Mouse (Mus musculus) fat pad, adult 2 months (tissue): ENCODE results near the gene Entpd1.

Experiments
- DNase-seq: peaks from one replicate; pipeline ENCODE4 v3.0.0-alpha.2; 2011; ENCODE audit warnings: low read depth, low spot score; ENCODE audit errors: extremely low read depth

The Entpd1 gene

GRCm38 (mm10) chr19:40625935-40626334 lies 13.8 kb downstream of the Entpd1 start:
- DNase-seq, result no peak

GRCm38 (mm10) chr19:40628950-40629349 lies 16.8 kb downstream of the Entpd1 start:
- DNase-seq, result no peak

DNA sequence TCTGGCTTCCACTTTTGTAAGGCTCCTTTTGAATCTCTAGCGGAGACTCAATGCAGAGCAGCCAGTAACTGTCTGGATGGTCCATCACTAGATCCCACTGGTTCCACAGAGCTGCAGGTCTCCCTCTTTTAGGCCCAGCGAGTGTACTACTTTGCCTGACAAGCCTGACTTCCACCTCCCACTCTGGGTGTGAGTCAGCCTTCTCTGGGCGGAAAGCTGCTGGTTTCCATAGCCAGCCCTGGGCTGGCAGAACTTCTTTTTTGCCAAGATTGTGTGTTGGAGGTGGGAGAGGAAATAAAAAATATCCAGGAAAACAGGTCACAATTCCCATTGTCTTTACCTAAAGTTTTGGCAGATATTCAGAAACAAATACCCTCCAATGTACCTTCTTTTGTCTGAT lies 17.9 kb downstream of the Entpd1 start:
- DNase-seq, result no peak

DNA sequence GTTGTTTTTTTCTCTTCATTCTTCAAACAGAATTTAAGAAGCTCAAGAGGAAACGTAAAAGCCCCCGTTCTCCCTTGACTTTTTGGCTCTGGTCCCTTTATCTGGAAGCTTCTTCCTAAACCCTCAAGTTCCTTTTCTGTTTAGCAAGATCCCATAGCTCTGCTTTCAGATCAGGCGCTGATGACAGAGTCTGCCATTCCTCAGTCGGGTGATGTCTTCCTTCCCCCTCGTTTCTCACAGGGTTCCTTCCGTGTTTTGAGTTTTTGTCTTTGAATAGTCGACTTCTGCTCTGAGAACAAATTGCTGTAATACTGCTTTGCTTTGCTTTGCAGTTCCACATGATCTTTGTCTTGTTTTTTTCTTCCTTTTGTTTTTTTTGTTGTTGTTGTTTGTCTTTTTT lies 18.4 kb downstream of the Entpd1 start:
- DNase-seq, result no peak

DNA sequence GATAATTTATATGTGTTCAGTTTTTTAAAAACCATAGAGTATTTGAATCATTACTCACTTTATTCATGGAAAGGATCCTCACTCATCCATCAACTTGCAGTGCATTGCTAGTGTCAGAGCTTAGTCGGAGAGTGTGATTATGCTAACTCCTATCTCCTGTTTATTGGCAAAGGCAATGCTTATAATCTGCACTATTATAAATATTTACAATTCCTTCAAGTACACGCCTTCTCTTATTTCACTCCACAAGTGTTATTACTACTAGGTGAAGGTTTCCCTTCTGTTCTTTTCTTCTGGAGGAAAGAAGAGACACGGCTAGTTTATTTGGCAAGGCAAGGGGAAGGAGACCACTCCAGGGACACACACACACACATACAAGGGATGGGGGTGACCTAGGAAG lies 20.0 kb downstream of the Entpd1 start:
- no peak for DNase-seq

DNA sequence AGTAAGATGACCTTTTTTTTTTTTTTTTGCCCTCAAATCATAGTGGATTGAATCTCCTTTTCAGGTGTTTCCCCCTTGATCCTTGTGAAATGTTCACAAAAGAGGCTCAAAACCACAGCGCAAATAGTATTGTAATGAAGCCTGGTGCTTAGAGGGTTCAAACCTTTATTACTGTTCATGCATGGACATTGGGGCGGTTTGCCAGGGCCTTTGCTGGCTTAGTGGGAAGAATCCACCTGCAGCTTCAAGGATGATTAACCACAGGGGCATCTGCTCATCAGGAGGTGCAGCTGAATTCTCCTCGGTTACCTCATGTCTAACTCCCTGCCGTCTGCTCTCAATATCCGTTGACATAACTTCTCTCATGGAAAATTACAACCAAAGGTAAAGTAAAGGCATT lies 20.5 kb downstream of the Entpd1 start:
- DNase-seq, result no peak

DNA sequence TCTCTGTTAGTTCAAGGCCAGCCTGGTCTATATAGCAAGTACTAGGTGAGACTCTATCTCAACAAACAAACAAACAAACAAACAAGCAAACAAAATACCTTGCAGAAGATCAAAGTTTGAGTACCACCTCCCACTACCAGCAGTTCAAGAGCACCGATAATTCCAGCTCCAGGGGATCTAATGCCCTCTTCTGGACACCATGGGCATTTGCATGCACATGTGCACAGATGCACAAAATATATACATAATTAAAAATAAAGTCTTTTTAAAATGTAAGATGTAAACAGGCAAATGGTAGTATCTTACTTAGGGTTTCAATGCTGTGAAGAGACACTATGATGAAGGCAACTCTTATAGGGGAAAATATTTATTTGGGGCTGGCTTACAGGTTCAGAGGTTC lies 21.0 kb downstream of the Entpd1 start:
- DNase-seq, result no peak

- DNase-seq, result no peak
Observed at GRCm38 (mm10) chr19:40637091-40637490, 24.9 kb downstream of the Entpd1 start.

GRCm38 (mm10) chr19:40637601-40638000 lies 25.4 kb downstream of the Entpd1 start:
- no peak for DNase-seq

DNA sequence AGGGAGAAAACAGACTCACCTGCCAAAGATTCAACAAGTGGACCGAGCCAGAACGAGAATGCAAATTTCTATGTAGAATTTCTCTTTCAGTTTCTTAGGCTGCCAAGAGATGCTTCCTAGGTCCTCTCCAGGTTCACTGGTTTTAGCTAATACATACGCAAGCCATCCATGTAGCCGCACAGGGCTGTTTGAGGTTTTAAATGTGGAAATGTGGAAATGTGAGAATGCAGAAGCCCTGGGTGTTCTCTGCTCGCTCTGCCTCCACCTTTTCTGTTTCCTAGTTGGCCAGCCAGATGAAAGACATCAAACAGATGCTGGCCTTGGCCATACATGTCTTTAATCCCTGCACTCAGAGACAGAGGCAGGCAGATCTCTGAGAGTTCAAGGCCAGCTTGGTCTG lies 26.4 kb downstream of the Entpd1 start:
- DNase-seq, result no peak

- DNase-seq, result no peak
Observed at GRCm38 (mm10) chr19:40639729-40640304, 27.7 kb downstream of the Entpd1 start.

GRCm38 (mm10) chr19:40640799-40641198 lies 28.6 kb downstream of the Entpd1 start:
- DNase-seq, result no peak

DNA sequence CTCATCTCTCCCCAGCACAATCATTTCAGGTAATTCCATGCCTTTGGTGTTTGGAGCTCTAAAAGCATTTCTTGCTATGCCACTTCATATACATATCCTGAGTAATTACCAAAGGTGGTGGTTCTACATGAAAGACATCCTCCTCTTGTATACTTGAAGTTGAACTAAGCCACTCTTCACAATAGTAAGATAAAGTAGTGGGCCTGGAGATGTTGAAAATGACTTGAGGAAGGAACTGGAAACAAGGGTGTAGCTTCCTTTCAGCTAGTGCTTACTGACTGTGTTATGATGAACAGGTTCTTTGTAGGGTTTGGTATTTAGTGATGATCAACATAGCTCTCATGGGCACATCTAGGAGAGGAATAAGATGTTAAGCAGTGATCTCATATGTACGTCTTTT lies 31.7 kb downstream of the Entpd1 start:
- DNase-seq, result no peak

DNA sequence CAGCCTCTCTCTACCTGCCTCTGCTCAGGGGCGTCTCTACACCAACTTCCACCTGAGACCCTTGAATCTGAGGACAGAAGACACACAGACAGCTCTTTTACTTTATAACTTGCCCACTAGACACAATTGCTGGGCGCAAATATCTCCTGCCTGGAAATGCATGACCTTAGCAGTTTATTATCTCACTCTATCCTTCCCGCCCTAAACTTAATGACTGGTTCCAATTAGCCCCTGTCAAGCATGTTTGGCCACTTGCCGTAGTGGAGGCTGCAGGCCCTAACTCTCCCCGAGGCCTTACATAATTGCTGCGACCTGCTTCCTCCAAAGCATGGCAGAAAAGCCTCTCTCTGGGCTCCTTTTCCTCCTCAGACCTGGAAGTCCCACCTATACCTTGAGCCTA lies 34.2 kb downstream of the Entpd1 start:
- no peak for DNase-seq

DNA sequence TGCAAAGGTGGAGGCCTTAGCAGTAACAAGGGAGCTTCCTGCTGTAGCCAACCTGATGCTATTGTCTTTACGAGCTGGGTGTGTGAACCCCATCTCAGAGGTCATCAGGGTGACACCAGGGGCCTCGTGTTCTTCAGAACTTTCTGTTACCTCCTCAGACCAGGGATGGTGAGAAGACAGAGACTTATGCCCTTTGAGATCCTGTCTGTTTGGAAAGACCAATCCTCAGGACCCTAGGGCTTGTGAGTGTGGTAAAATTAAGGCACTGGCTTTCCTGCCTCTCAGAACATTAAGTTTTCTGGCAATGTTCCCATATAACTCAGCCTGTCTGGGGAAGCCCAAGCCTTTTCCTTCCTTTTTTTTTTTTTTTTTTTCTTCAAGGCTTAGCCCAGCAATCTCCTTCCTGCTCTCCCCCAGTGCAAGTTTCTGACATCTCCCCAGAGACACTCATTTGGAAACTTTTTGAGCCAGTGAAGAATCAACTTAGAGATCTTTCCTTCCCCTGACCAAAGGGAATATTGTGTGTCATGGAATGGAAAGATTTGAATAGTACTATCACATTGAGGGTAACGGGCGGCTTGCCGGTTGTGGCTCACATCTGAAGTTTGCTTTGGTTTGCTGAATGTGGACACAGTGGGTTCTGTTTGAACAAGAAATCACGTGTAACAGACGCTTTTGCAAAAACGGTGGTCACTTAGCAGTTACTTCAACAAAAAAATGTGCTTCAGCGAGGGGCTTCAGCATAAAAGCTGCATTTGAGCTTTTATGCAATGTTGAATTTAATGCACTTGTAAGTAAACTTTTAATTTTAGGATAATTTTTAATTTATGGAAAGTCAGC lies 35.4 kb downstream of the Entpd1 start:
- DNase-seq, result no peak

DNA sequence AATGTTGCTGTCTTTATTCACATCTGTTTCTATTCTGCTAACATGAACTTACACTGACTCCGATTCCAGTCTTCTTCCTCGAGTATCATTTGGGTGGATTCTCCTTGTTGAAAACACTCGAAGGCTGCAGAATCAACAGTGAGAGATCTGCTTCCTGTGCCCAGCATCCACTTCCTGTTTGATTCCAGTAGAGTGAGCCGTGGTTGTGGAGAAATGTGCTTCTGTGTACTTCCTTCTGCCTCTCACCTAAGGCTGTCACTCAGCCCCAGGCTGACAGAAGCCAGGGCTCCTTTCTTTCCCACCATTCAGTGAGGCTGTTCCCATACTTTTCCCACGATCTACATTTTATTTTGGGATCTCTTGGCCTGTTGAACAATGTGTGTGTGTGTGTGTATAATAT lies 37.9 kb downstream of the Entpd1 start:
- DNase-seq, result no peak

GRCm38 (mm10) chr19:40656207-40656606 lies 44.0 kb downstream of the Entpd1 start:
- no peak for DNase-seq

- DNase-seq, result no peak
Observed at GRCm38 (mm10) chr19:40658281-40658680, 46.1 kb downstream of the Entpd1 start.

DNA sequence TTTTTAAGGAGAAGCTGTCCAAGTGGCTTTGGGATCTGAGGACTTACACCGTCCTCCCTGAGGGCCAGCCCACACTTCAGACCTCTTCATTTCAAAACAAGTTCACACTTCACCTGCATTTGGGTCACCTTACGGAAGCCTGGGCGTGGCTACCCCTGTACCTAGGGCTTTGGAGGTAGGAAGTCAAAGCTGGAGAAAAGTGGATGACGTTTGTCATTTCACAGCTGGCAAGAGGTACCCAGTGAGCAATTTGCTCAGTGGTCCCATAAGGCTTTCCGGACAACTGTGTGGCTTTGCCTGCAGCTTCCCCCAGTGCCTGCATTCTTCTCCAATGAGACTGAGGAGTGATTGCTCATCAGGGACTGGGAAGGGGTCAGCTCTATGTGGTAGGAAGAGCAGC lies 46.8 kb downstream of the Entpd1 start:
- peak; percentile 62 for DNase-seq

GRCm38 (mm10) chr19:40659651-40660478 lies 47.7 kb downstream of the Entpd1 start:
- DNase-seq, result no peak

DNA sequence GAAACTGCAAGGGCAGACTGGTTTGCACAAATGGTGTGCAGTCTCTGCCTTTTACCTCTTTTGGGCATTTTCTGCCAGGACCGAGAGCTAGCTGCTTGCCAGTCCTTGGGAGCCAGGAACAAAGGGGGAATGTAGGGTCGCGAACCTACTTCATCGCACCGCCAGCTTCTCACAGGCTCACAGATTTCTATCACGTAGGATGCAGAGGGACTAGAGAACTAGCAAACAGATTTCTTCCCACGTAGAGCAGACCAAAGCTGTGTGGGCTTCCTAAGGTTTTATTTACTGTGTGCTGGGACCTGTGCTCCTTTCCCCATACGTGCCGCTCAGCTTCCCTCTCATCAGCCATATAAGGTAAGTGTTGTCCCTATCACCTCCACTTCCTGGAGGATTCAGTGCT lies 48.3 kb downstream of the Entpd1 start:
- DNase-seq, result no peak

DNA sequence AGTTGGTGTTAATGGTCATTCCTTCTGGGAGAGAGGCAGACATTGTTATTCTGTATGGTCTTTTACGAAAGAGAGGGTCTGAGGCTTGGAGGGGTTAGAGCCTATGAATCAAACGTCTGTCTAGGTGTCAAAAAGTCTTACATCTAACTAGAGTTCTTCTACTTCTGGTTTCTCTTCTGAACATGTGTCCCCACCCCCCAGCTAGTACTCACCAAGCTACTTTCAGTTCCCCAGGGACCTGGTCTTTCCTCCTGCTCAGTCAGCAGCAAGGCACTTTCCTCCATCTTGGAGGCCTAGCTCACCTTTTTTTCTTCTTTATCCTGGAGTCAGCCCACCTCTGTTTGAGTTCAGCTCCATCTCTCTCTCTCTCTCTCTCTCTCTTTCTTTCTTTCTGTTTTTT lies 48.9 kb downstream of the Entpd1 start:
- no peak for DNase-seq
